Mouse (Mus musculus) lung, embryonic 14.5 days (tissue): ENCODE results near the gene Ccdc194. TPM values are rescaled to one million over a fixed set of nuclear protein-coding genes. Genes with fewer than 3 reads are reported as not detected.

Experiments
- ATAC-seq: fragments of 200-750 bp; cut with Nextera tagmentation; 2 replicates; pipeline ENCODE4 v1.8.0; 2017; ENCODE audit warnings: mild to moderate bottlenecking, moderate TSS enrichment, moderate library complexity; ENCODE audit not compliant: insufficient read depth
- DNase-seq: peaks from one replicate; pipeline ENCODE4 v3.0.0-alpha.2; 2015
- H3K27ac ChIP-seq: fragments of 300-500 bp; sonication (generic); 2 replicates; pipeline ENCODE4 v1.5.1; 2014; ENCODE audit warnings: low read depth, mild to moderate bottlenecking, moderate library complexity
- H3K27me3 ChIP-seq: fragments of 300-500 bp; sonication (generic); 2 replicates; pipeline ENCODE4 v1.6.1; 2014; ENCODE audit warnings: low read length, control low read depth; ENCODE audit not compliant: insufficient read depth
- H3K36me3 ChIP-seq: fragments of 300-500 bp; sonication (generic); 2 replicates; pipeline ENCODE4 v1.6.1; 2014; ENCODE audit warnings: control low read depth; ENCODE audit not compliant: insufficient read depth
- H3K4me1 ChIP-seq: fragments of 300-500 bp; sonication (generic); 2 replicates; pipeline ENCODE4 v1.6.1; 2014; ENCODE audit warnings: antibody characterized with exemption, control low read depth; ENCODE audit not compliant: insufficient read depth
- H3K4me2 ChIP-seq: fragments of 300-500 bp; sonication (generic); 2 replicates; pipeline ENCODE4 v1.6.1; 2014; ENCODE audit warnings: mild to moderate bottlenecking
- H3K4me3 ChIP-seq: fragments of 300-500 bp; sonication (generic); 2 replicates; pipeline ENCODE4 v1.5.1; 2014; ENCODE audit warnings: low read depth, low read length
- H3K9ac ChIP-seq: fragments of 300-500 bp; sonication (generic); 2 replicates; pipeline ENCODE4 v1.6.1; 2014
- H3K9me3 ChIP-seq: fragments of 300-500 bp; sonication (generic); 2 replicates; pipeline ENCODE4 v1.6.1; 2016; ENCODE audit warnings: low read depth, low read length, control low read depth
- CTCF ChIP-seq: IDR thresholded peaks from 2 replicates; pipeline ENCODE4 v1.5.1; 2016; ENCODE audit warnings: antibody characterized with exemption, low read depth
- WGBS: fragments of 180-500 bp; shearing (Covaris S2); extraction: QIAGEN DNeasy Blood & Tissue Kit; methylation state at CpG from one replicate; pipeline ENCODE4 v1.1.7; 2014; 5-methylcytosine and 5-hydroxymethylcytosine counted together
- polyA plus RNA-seq: library from polyadenylated mRNA; unstranded; fragments of >200 nt; fragmentation: Nextera tagmentation; extraction: Ambion mirVana; gene quantifications from 2 replicates; pipeline ENCODE4 v1.2.1, GENCODE M21; 2014

Ccdc194 gene
- polyA plus RNA-seq, 1 experiment from 2014 or later: 1.0 TPM

GRCm38 (mm10) chr8:71475702-71476075 lies 49.8 kb downstream of the Ccdc194 start:
- Histone ChIP-seq H3K4me1 (no peaks in the 10 kb centered on the region; the same call in 1 of the 2 replicates), H3K4me3 (peak overlapping the region; percentile 62), H3K27ac (peak overlapping the region; percentile 89), H3K27me3 (no peaks in the 10 kb centered on the region), H3K36me3 (peaks cover 52% of the 10 kb centered on the region), H3K9me3 (no peaks in the 10 kb centered on the region), H3K4me2 (peak overlapping the region; percentile 80), H3K9ac (peak overlapping the region; percentile 61)
- WGBS: 17% methylated on average over 4 of the region's 4 CpGs
- TF ChIP-seq CTCF: no peak
- ATAC-seq (no peak; the same call in 1 of the 2 replicates), DNase-seq (no peak)

- Histone ChIP-seq H3K9me3 (no peaks in the 10 kb centered on the region), H3K4me1 (peaks cover 3% of the 10 kb centered on the region; the same call in 1 of the 2 replicates), H3K27ac (no peak overlapping the region; the same call in 1 of the 2 replicates), H3K4me3 (no peak overlapping the region), H3K9ac (no peak overlapping the region; the same call in 1 of the 2 replicates), H3K36me3 (peaks cover 50% of the 10 kb centered on the region), H3K27me3 (no peaks in the 10 kb centered on the region), H3K4me2 (peak overlapping the region; percentile 80; the same call in 1 of the 2 replicates)
- WGBS: 87% methylated on average over 25 of the region's 25 CpGs
- TF ChIP-seq CTCF: no peak
- no peak for ATAC-seq
- DNase-seq: no peak
Measured at GRCm38 (mm10) chr8:71474785-71475701, 50.5 kb downstream of the Ccdc194 start.

DNA sequence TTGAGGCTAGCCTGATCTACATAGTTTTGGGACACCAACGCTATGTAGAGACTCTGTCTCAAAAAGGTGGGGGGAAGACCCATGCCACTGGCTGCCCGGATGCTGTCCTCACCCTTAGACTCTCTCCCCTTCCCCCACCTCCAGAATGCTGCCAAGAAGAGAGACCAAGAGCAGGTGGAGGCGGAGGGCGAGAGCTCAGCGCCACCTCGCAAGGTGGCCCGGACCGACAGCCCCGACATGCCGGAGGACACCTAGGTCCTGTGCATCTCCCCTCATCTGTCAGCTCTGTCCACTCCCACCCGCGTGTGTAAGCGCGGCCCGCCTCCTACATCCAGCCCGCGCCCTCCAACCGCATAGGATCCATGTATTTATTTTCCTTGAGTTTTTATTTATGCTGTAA lies 51.2 kb downstream of the Ccdc194 start:
- Histone ChIP-seq H3K27ac (no peak overlapping the region), H3K9me3 (no peaks in the 10 kb centered on the region), H3K4me1 (peaks cover 6% of the 10 kb centered on the region; the same call in 1 of the 2 replicates), H3K4me2 (no peak overlapping the region), H3K9ac (no peak overlapping the region), H3K36me3 (peaks cover 47% of the 10 kb centered on the region), H3K4me3 (no peak overlapping the region), H3K27me3 (no peaks in the 10 kb centered on the region)
- ATAC-seq: no peak
- TF ChIP-seq CTCF: no peak
- DNase-seq: no peak
- 91% methylated on average over 17 of the region's 18 CpGs for WGBS

DNA sequence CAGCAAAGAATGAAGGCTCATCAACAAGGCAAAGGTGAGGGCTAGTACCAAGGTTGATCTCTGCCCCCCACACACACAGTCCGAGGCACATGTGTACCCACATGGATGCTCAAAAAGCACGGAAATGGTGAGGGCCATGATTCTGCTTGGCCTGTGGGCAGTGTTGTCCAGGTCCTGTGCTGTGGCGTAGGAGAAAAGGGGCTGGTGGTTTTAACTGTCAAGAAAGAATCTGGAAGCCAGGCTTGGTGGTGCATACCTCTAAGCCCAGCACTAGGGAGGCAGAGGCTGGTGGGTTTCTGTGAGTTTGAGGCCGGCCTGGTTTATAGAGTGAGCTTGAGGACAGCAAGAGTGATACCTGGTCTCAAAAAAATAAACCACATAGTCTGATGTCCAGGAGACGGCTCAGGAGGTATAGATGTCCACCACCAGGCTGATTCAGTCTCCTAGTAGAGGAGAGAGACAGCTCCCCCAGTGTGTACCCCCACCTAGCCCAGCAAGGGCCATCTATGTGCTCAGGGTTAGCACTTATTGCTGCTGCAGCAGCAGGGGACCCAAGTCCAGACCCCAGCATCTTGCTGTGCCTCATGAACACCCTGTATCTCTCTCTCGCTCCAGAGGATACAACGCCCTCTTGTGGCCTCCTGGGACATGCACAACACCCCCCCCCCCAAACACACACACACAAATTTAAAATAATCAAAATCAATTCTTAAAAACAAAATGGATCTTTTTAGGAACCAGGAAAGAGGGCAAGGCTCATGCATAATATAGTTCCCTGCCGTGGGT lies 52.7 kb downstream of the Ccdc194 start:
- H3K4me2 ChIP-seq: no peak overlapping the region
- no peak overlapping the region for H3K27ac ChIP-seq
- 87% methylated on average over 8 of the region's 8 CpGs for WGBS
- DNase-seq (no peak), ATAC-seq (no peak)
- H3K4me1 ChIP-seq: peaks cover 6% of the 10 kb centered on the region; the same call in 1 of the 2 replicates
- H3K9me3 ChIP-seq: no peaks in the 10 kb centered on the region
- peaks cover 44% of the 10 kb centered on the region for H3K36me3 ChIP-seq
- TF ChIP-seq CTCF: peak; percentile 27; the same call in 1 of the 2 replicates
- H3K4me3 ChIP-seq: no peak overlapping the region
- H3K27me3 ChIP-seq: no peaks in the 10 kb centered on the region
- H3K9ac ChIP-seq: no peak overlapping the region

DNA sequence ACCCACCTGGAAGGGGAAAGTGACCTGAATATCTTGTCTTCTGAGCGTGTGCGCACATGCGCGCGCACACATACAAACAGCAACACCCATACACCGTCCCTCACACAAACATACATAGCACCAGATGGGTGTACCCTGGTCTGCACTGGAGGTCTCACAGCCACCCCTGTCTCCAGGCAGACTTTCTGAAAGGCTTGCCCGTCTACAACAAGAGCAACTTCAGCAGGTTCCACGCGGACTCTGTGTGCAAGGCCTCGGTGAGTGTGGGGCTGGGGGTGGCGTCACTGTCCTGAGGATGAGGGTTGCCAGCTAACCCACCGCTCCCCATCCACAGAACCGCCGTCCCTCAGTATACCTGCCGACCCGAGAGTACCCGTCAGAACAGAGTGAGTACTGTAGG lies 53.6 kb downstream of the Ccdc194 start:
- WGBS: 96% methylated on average over 17 of the region's 17 CpGs

GRCm38 (mm10) chr8:71470913-71471255 lies 54.6 kb downstream of the Ccdc194 start:
- Histone ChIP-seq H3K36me3 (peaks cover 46% of the 10 kb centered on the region), H3K27ac (no peak overlapping the region), H3K9me3 (no peaks in the 10 kb centered on the region), H3K9ac (no peak overlapping the region), H3K27me3 (no peaks in the 10 kb centered on the region), H3K4me1 (peaks cover 8% of the 10 kb centered on the region; the same call in 1 of the 2 replicates), H3K4me3 (no peak overlapping the region), H3K4me2 (peak overlapping the region; percentile 87; the same call in 1 of the 2 replicates)
- TF ChIP-seq CTCF: no peak
- ATAC-seq: no peak
- no peak for DNase-seq
- 70% methylated on average over 5 of the region's 5 CpGs for WGBS

More for the DNA sequence above, 53.6 kb downstream of the Ccdc194 start:
- no peak overlapping the region for H3K4me2 ChIP-seq
- no peak overlapping the region for H3K27ac ChIP-seq
- no peak overlapping the region for H3K4me3 ChIP-seq
- peaks cover 44% of the 10 kb centered on the region for H3K36me3 ChIP-seq
- DNase-seq (no peak), ATAC-seq (no peak)
- no peaks in the 10 kb centered on the region for H3K9me3 ChIP-seq
- no peaks in the 10 kb centered on the region for H3K27me3 ChIP-seq
- peaks cover 6% of the 10 kb centered on the region; the same call in 1 of the 2 replicates for H3K4me1 ChIP-seq
- no peak for TF ChIP-seq CTCF
- H3K9ac ChIP-seq: no peak overlapping the region
